Mouse (Mus musculus) forebrain, embryonic 11.5 days (tissue): Measurements from ENCODE around the gene Il22ra2. TPM values are rescaled to one million over a fixed set of nuclear protein-coding genes. Genes with fewer than 3 reads are reported as not detected.
"Not testable (repeated sequence)": the region's sequence is repeated elsewhere in the genome, so short reads cannot be mapped to it uniquely, and the experiment has no call there.

Experiments
- ATAC-seq: fragments of 200-750 bp; cut with Nextera tagmentation; replicated peaks from 2 replicates; pipeline ENCODE4 v1.8.0; 2017; ENCODE audit warnings: moderate TSS enrichment; ENCODE audit not compliant: low FRiP score
- DNase-seq: peaks from one replicate; pipeline ENCODE4 v3.0.0-alpha.2; 2017; ENCODE audit warnings: low spot score
- H3K27ac ChIP-seq: fragments of 300-500 bp; sonication (generic); 2 replicates; pipeline ENCODE4 v1.5.1; 2014; ENCODE audit warnings: low read depth, low read length
- H3K27me3 ChIP-seq: fragments of 300-500 bp; sonication (generic); 2 replicates; pipeline ENCODE4 v1.6.1; 2014; ENCODE audit warnings: mild to moderate bottlenecking, low read length, mixed read lengths; ENCODE audit not compliant: control insufficient read depth, insufficient read depth
- H3K36me3 ChIP-seq: fragments of 300-500 bp; sonication (generic); 2 replicates; pipeline ENCODE4 v1.6.1; 2014; ENCODE audit warnings: mild to moderate bottlenecking, low read length, moderate library complexity, mixed read lengths; ENCODE audit not compliant: control insufficient read depth, insufficient read depth
- H3K4me1 ChIP-seq: fragments of 300-500 bp; sonication (generic); replicated peaks from 2 replicates; pipeline ENCODE4 v1.6.1; 2014; ENCODE audit warnings: low read length, mixed read lengths; ENCODE audit not compliant: control insufficient read depth, insufficient read depth
- H3K4me2 ChIP-seq: fragments of 300-500 bp; sonication (generic); 2 replicates; pipeline ENCODE4 v1.6.1; 2014; ENCODE audit warnings: low read depth, mild to moderate bottlenecking, low read length, moderate library complexity, mixed read lengths; ENCODE audit not compliant: severe bottlenecking
- H3K4me3 ChIP-seq: fragments of 300-500 bp; sonication (generic); 2 replicates; pipeline ENCODE4 v1.5.1; 2014; ENCODE audit warnings: low read depth, low read length
- H3K9ac ChIP-seq: fragments of 300-500 bp; sonication (generic); 2 replicates; pipeline ENCODE4 v1.6.1; 2014; ENCODE audit warnings: low read length
- H3K9me3 ChIP-seq: fragments of 300-500 bp; sonication (generic); 2 replicates; pipeline ENCODE4 v1.6.1; 2016; ENCODE audit warnings: low read length, mixed read lengths; ENCODE audit not compliant: control insufficient read depth
- WGBS: fragments of 180-500 bp; shearing (Covaris S2); extraction: QIAGEN DNeasy Blood & Tissue Kit; methylation state at CpG from one replicate; pipeline ENCODE4 v1.1.7; 2014; 5-methylcytosine and 5-hydroxymethylcytosine counted together
- polyA plus RNA-seq: library from polyadenylated mRNA; unstranded; fragments of >200 nt; fragmentation: Nextera tagmentation; extraction: Ambion mirVana; gene quantifications from 2 replicates; pipeline ENCODE4 v1.2.1, GENCODE M21; 2014

Il22ra2 gene
- polyA plus RNA-seq, 1 experiment from 2014 or later = not detected

DNA sequence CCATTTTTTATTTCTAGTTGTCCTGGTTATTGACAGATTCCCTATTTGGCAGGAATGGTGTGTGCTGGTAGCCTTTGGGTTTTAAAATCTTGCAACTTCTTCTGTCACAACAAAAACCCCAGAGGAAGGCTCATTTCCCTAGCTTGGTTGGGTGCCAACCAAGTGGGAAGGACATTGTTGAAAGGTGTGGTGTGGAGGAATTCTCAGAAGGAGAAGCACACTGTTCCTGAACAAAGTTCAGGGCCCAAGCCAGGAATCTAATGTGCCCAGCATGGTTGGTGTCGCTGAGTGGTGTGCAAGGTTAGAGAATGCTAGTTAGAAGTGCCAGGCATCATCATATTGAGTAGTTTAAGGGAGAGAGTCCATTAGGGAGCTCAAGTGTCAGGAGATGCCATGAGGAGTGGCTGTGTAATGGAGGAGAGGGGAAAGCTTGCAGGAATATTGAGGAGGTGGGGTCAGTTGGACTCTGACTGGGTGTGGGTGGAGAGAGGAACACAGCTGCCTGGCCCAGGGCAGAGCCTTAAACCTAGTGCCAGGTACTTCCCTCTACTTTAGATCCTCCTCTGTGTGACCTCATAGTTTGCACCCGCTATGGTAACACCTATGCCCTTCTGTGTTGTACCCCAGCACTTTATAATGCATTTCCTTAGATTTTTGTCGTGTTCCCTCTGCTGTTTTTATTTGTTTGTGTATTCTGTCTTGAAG is 27.4 kb upstream of the Il22ra2 start:
- DNase-seq (no peak), ATAC-seq (no peak)
- H3K27me3 ChIP-seq = no peaks in the 10 kb centered on the region
- no peaks in the 10 kb centered on the region for H3K9me3 ChIP-seq
- 78% methylated on average over 3 of the region's 3 CpGs for WGBS
- H3K36me3 ChIP-seq = no peaks in the 10 kb centered on the region; the same call in 1 of the 2 replicates
- no peak overlapping the region for H3K4me3 ChIP-seq
- no peak overlapping the region for H3K9ac ChIP-seq
- H3K4me1 ChIP-seq = no peaks in the 10 kb centered on the region
- no peak overlapping the region for H3K27ac ChIP-seq
- H3K4me2 ChIP-seq = no peak overlapping the region

DNA sequence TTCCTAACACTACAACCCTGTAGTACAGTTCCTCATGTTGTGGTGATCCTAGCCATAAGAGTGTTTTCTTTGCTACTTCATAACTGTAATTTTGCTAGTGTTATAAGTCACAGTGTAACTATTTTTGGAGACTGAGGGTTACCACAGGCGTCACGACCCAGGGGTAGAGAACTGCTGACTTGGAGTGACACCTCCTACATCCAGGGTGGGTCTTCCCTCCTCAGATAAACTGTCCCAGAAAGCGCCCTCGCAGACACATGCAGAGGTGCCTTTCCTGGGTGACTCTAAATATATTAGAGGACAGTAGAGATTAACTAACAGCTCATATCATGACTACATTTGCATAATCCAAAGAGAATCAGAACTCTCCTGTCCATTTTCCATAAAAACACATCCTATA is 24.9 kb upstream of the Il22ra2 start:
- 87% methylated on average over 4 of the region's 4 CpGs for WGBS

DNA sequence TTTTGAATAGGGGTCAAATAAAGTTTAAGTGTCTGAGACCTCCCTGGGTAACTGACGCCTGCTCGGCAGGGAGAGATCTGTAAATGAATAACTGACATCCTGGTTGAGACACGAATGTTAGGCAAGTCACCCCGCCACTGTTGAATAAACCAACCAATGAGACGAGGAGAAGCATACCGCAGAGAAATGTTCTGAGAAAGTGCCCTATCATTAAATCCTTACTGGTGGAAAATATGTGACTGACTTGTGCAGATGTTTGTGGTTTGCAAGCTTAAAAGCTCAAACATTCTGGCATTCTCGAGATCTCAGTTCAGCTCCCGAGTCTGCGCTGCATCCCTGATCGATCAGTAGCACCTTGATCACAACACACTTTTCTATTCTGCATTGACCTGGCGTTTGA is 23.7 kb upstream of the Il22ra2 start:
- Histone ChIP-seq H3K4me1 (no peaks in the 10 kb centered on the region), H3K27ac (no peak overlapping the region), H3K4me2 (no peak overlapping the region), H3K4me3 (no peak overlapping the region), H3K9ac (no peak overlapping the region), H3K36me3 (no peaks in the 10 kb centered on the region; the same call in 1 of the 2 replicates), H3K27me3 (no peaks in the 10 kb centered on the region), H3K9me3 (no peaks in the 10 kb centered on the region)
- 90% methylated on average over 11 of the region's 11 CpGs for WGBS
- no peak for ATAC-seq
- no peak for DNase-seq

More for the DNA sequence above, 24.9 kb upstream of the Il22ra2 start:
- Histone ChIP-seq H3K36me3 (no peaks in the 10 kb centered on the region; the same call in 1 of the 2 replicates), H3K27ac (no peak overlapping the region), H3K9me3 (no peaks in the 10 kb centered on the region), H3K4me2 (no peak overlapping the region), H3K4me3 (no peak overlapping the region), H3K9ac (no peak overlapping the region), H3K27me3 (no peaks in the 10 kb centered on the region), H3K4me1 (no peaks in the 10 kb centered on the region)
- DNase-seq (no peak), ATAC-seq (no peak)

DNA sequence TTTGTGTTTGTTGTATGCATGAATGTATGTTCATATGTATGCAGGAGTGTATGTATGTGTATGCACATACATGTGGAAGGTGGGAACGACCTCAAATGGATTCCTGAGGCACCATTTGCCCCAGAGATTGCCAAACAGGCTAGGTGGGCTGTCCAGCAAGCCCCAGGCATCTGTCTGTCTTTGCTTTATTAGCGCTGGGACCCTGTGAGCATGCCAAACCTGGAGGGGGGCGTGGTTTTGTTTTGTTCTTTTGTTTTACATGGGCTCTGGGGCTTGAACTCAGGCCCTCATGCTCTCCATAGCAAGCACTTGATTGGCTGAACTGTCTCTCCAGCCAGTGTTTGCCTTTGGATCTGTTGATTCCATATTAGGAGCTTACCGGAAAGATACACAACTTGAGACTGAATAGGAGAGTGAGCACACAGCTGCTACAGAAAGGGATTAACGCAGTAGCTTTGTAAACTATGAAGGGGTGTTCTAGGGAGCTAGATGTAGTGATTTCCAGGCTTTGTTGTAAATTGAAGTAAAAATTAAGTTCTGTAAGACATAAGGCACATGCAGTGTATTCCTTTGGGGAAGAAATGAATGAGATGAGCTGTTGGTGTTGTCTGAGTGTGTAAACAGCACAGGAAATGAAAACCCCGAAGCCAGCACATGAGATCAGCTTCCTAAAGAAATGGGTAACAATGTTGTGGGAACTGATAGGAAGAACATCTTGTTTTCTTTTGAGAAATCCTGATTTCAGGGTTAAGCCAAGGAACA is 22.3 kb upstream of the Il22ra2 start:
- ATAC-seq (no peak), DNase-seq (no peak)
- Histone ChIP-seq H3K9me3 (no peaks in the 10 kb centered on the region), H3K9ac (no peak overlapping the region), H3K27me3 (no peaks in the 10 kb centered on the region), H3K4me1 (no peaks in the 10 kb centered on the region), H3K36me3 (no peaks in the 10 kb centered on the region; the same call in 1 of the 2 replicates), H3K4me2 (no peak overlapping the region), H3K27ac (no peak overlapping the region), H3K4me3 (no peak overlapping the region)
- WGBS = 64% methylated on average over 6 of the region's 6 CpGs

DNA sequence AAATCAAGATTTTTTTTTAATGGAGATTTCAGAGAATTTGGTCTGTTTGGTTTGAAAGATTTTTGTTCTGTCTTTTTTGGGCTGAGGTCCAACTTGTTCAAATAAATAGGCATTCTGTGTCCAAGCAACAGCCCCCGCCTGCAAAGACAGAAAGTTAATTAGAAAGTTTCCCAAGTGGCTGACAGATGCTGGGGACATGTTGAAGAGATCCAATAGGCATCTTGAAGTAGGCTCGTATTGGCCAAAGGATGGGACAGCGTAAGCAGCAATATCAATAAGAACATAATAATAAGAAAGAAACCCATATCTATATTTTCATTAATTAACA is 21.7 kb upstream of the Il22ra2 start:
- no peaks in the 10 kb centered on the region; the same call in 1 of the 2 replicates for H3K36me3 ChIP-seq
- no peak for DNase-seq
- no peak overlapping the region for H3K4me2 ChIP-seq
- no peaks in the 10 kb centered on the region for H3K27me3 ChIP-seq
- no peaks in the 10 kb centered on the region for H3K9me3 ChIP-seq
- ATAC-seq = no peak
- H3K4me3 ChIP-seq = no peak overlapping the region
- 87% methylated on average over 3 of the region's 3 CpGs for WGBS
- no peak overlapping the region for H3K9ac ChIP-seq
- H3K27ac ChIP-seq = no peak overlapping the region
- H3K4me1 ChIP-seq = no peaks in the 10 kb centered on the region

DNA sequence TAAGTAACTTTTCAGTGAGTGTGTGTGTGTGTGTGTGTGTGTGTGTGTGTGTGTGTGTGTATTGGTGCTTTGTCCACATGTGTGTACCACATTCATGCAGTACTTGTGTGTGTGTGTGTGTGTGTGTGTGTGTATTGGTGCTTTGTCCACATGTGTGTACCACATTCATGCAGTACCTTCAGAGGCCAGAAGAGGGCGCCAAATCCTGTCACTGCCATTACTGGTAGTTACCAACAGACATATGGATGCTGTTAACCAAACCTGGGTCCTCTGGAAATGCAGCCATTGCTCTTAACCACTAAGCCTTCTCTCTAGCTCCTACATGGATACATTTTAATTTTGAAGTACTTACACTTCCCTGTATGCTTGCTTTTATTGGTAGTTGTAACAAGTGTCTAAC is 20.3 kb upstream of the Il22ra2 start:
- ATAC-seq, H3K27ac ChIP-seq, H3K4me2 ChIP-seq, H3K36me3 ChIP-seq, H3K9me3 ChIP-seq, H3K4me3 ChIP-seq, H3K4me1 ChIP-seq, H3K27me3 ChIP-seq, H3K9ac ChIP-seq: not testable (repeated sequence)
- WGBS = 27% methylated on average over 1 of the region's 1 CpGs
- peak; percentile 55 for DNase-seq

DNA sequence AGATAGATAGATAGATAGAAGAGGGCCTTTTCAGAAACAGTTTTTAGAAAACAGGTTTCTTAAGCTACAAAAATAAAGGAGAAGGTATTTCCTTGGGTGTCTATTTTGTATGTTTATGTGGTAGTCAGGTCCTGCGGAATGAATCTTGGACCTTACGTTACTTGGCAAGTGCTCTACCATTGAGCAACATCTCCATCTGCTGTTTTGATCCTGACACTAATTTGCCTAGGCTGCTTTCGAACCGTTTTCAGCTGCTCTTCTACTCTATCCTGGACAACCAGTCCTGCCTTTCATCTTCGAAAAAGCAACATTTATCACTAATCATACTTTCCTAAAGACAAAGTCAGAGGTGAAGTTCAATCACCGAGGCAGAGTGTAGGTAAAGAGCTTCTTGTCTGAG is 18.6 kb upstream of the Il22ra2 start:
- no peak overlapping the region for H3K4me2 ChIP-seq
- H3K4me1 ChIP-seq = no peaks in the 10 kb centered on the region
- H3K4me3 ChIP-seq = no peak overlapping the region
- no peaks in the 10 kb centered on the region for H3K9me3 ChIP-seq
- no peak overlapping the region for H3K27ac ChIP-seq
- DNase-seq = no peak
- no peak for ATAC-seq
- WGBS = 91% methylated on average over 6 of the region's 6 CpGs
- H3K9ac ChIP-seq = no peak overlapping the region
- no peaks in the 10 kb centered on the region; the same call in 1 of the 2 replicates for H3K36me3 ChIP-seq
- H3K27me3 ChIP-seq = no peaks in the 10 kb centered on the region

DNA sequence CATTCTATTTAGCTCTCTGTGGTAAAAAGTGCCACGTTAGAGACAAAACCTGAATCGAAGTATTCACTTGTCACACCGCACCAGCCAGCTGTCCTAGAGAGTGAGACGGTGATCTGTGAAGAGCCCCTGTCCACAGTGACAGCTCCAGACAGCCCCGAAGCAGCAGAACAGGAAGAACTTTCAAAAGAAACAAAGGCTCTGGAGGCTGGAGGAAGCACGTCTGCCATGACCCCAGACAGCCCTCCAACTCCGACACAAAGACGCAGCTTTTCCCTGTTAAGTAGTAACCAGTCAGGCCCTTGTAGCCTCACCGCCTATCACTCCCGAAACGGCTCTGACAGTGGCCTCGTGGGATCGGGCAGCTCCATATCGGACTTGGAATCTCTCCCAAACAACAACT is 12.7 kb upstream of the Il22ra2 start:
- DNase-seq (no peak), ATAC-seq (no peak)
- Histone ChIP-seq H3K9me3 (no peaks in the 10 kb centered on the region), H3K4me1 (no peaks in the 10 kb centered on the region), H3K27me3 (no peaks in the 10 kb centered on the region), H3K36me3 (no peaks in the 10 kb centered on the region), H3K4me3 (no peak overlapping the region), H3K27ac (no peak overlapping the region), H3K4me2 (no peak overlapping the region), H3K9ac (no peak overlapping the region)
- 64% methylated on average over 14 of the region's 14 CpGs for WGBS

DNA sequence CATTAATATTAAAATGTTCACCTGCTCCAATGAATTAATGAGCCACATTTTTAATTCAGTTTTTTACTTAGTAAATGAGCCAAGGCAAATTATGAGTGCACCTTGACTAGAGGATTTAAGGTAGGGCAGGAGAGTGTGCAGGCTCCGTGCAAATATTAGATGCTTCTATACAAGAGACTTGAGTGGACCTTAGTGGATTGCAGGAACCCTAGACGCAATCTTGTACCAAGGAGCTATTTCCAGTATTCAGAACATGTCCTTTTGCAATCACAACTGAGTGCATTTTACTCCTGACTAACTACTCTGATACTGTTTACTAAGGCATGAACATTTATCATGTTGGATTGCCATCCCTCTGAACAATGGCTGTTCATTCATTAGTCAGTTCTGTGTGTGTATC is 10.2 kb upstream of the Il22ra2 start:
- Histone ChIP-seq H3K36me3 (no peaks in the 10 kb centered on the region), H3K9ac (no peak overlapping the region), H3K27me3 (no peaks in the 10 kb centered on the region), H3K4me3 (no peak overlapping the region), H3K9me3 (no peaks in the 10 kb centered on the region), H3K27ac (no peak overlapping the region), H3K4me1 (no peaks in the 10 kb centered on the region), H3K4me2 (no peak overlapping the region)
- DNase-seq = no peak
- no peak for ATAC-seq
- WGBS = 57% methylated on average over 2 of the region's 2 CpGs
